In the genomic region with DNA sequence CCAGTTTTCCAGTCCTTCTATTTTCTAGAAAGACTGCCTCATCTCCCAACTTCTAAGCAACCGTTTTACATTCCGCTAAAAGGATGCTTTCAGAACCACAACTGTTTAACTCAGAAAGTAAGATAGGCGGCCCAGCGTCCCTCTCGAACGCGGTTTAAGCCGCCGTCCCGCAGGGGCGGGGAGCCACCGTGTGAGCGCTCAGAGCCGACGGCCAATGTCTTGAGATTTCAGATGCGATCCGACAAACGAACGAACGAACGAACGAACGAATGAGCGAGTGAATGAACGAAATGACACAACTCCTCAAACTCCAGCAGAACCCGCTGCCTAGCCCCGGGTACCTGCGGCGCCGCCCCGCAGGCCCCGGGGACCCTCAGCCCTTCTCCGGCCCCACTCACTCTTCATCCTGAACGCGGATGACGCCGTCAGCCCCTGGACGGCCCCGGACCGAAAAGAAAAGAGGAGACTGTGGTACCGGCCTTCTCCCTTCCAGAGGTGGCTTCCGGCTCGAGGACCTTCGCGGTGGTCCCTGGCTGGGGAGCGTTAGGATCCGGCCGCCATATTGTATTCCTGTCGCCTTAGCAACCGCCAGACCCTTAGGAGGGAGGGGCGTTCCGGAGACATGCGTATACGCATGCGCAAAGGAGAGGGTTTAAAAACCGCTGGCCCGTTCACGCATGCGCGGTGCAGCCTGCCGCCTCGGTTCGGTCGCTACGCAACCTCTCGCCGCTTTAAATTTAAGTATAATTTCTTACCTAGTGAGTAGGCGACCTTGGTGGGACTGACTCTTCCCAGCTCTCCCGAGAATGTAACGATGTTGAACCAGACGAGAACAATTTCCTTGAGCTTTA, we compare ENCODE assay signal across 8 mouse cellular contexts. TPM values are rescaled to one million over a fixed set of nuclear protein-coding genes. Genes with fewer than 3 reads are reported as not detected.
DNase-seq lines count a peak whose midpoint lies in the region; ATAC-seq and TF ChIP-seq lines count a peak whose summit lies in the region.

A gene (minus strand): TSS at position 592 of the 851 bp plus-strand sequence.

- peaks cover 18% of the 10 kb centered on the region for H3K4me1 ChIP-seq in heart, embryonic 12.5 days (replicated peaks)
- peaks cover 4% of the 10 kb centered on the region for H3K4me1 ChIP-seq in kidney, postnatal 0 days (replicated peaks; ENCODE audit: insufficient read depth, low read length)
- H3K4me1 ChIP-seq in liver, embryonic 11.5 days (replicated peaks; ENCODE audit: control insufficient read depth, insufficient read depth, low read length): no peaks in the 10 kb centered on the region
- peaks cover 4% of the 10 kb centered on the region; the same call in 1 of the 2 replicates for H3K4me1 ChIP-seq in stomach, embryonic 14.5 days (ENCODE audit: control insufficient read depth, insufficient read depth, low read length)

- H3K36me3 ChIP-seq in heart, embryonic 12.5 days: no peaks in the 10 kb centered on the region
- H3K36me3 ChIP-seq in kidney, postnatal 0 days (ENCODE audit: insufficient read depth, low read length): no peaks in the 10 kb centered on the region
- no peaks in the 10 kb centered on the region for H3K36me3 ChIP-seq in liver, embryonic 11.5 days (ENCODE audit: control insufficient read depth, insufficient read depth, low read length)
- H3K36me3 ChIP-seq in stomach, embryonic 14.5 days (ENCODE audit: control insufficient read depth, insufficient read depth, low read length): no peaks in the 10 kb centered on the region

- no peaks in the 10 kb centered on the region for H3K27me3 ChIP-seq in heart, embryonic 12.5 days (replicated peaks)
- H3K27me3 ChIP-seq in kidney, postnatal 0 days (ENCODE audit: insufficient read depth, low read length): no peaks in the 10 kb centered on the region
- H3K27me3 ChIP-seq in liver, embryonic 11.5 days (replicated peaks; ENCODE audit: control insufficient read depth, insufficient read depth, low read length): no peaks in the 10 kb centered on the region
- no peaks in the 10 kb centered on the region for H3K27me3 ChIP-seq in stomach, embryonic 14.5 days (ENCODE audit: control insufficient read depth, insufficient read depth, low read length)

- H3K9me3 ChIP-seq in heart, embryonic 12.5 days (replicated peaks): no peaks in the 10 kb centered on the region
- H3K9me3 ChIP-seq in kidney, postnatal 0 days (replicated peaks; ENCODE audit: low read length): no peaks in the 10 kb centered on the region
- no peaks in the 10 kb centered on the region for H3K9me3 ChIP-seq in liver, embryonic 11.5 days (ENCODE audit: control insufficient read depth, low read length)
- no peaks in the 10 kb centered on the region for H3K9me3 ChIP-seq in stomach, embryonic 14.5 days (ENCODE audit: control insufficient read depth, low read depth, low read length)

- H3K4me2 ChIP-seq in heart, embryonic 12.5 days: peak within 1 kb of the TSS; percentile 59
- peak within 1 kb of the TSS; percentile 67 for H3K4me2 ChIP-seq in kidney, postnatal 0 days (ENCODE audit: low read length)
- peak within 1 kb of the TSS; percentile 76 for H3K4me2 ChIP-seq in liver, embryonic 11.5 days
- peak within 1 kb of the TSS; percentile 73 for H3K4me2 ChIP-seq in stomach, embryonic 14.5 days (replicated peaks; ENCODE audit: low read depth, low read length)

- ATAC-seq in erythroblast, adult 5-6 weeks (replicated peaks; ENCODE audit: low FRiP score, poor library complexity, severe bottlenecking): peak; percentile 57
- peak; percentile 74 for ATAC-seq in heart, embryonic 12.5 days (ENCODE audit: insufficient number of reproducible peaks, low FRiP score)
- ATAC-seq in kidney, postnatal 0 days (replicated peaks; ENCODE audit: low FRiP score, low read depth): peak; percentile 62
- ATAC-seq in liver, embryonic 11.5 days (replicated peaks; ENCODE audit: low FRiP score): peak; percentile 46; the same call in 1 of the 2 replicates
- peak; percentile 67; the same call in 1 of the 2 replicates for ATAC-seq in stomach, embryonic 14.5 days (ENCODE audit: insufficient number of reproducible peaks, insufficient read depth, low FRiP score, low read depth)

- TF ChIP-seq CTCF in kidney, postnatal 0 days (IDR thresholded peaks at IDR 0.05; ENCODE audit: low read depth): no peak

- H3K4me3 ChIP-seq in heart, embryonic 12.5 days: peak within 1 kb of the TSS; percentile 58
- H3K4me3 ChIP-seq in kidney, postnatal 0 days (replicated peaks; ENCODE audit: low read depth, low read length): peak within 1 kb of the TSS; percentile 72
- peak within 1 kb of the TSS; percentile 77 for H3K4me3 ChIP-seq in liver, embryonic 11.5 days (ENCODE audit: low read depth, low read length)
- peak within 1 kb of the TSS; percentile 64 for H3K4me3 ChIP-seq in stomach, embryonic 14.5 days (ENCODE audit: low read depth, low read length)

- peak within 1 kb of the TSS; percentile 48 for H3K9ac ChIP-seq in heart, embryonic 12.5 days
- H3K9ac ChIP-seq in kidney, postnatal 0 days (ENCODE audit: low read depth, low read length): peak within 1 kb of the TSS; percentile 55
- H3K9ac ChIP-seq in liver, embryonic 11.5 days (ENCODE audit: low read depth, low read length): peak within 1 kb of the TSS; percentile 51; the same call in 1 of the 2 replicates
- H3K9ac ChIP-seq in stomach, embryonic 14.5 days (replicated peaks; ENCODE audit: low read depth, low read length): peak within 1 kb of the TSS; percentile 36; the same call in 1 of the 2 replicates

- under 1% methylated on average over 71 of the region's 71 CpGs for WGBS in heart, embryonic 12.5 days
- under 1% methylated on average over 68 of the region's 71 CpGs for whole genome bisulfite sequencing in kidney, postnatal 0 days
- under 1% methylated on average over 70 of the region's 71 CpGs for WGBS in liver, embryonic 11.5 days
- WGBS in stomach, embryonic 14.5 days: under 1% methylated on average over 71 of the region's 71 CpGs

- peak; percentile 97 for DNase-seq in B cell, adult 2 months
- DNase-seq in brain, adult 2 months (ENCODE audit: low read depth, low spot score): peak; percentile 96
- DNase-seq in kidney, postnatal 0 days (ENCODE audit: low spot score): peak; percentile 98
- DNase-seq in liver, embryonic 11.5 days (ENCODE audit: low spot score): peak; percentile 92
- DNase-seq in naive thymus-derived CD4-positive, alpha-beta T cell, adult 2 months (ENCODE audit: low read depth): peak; percentile 98

- no peak within 1 kb of the TSS for H3K27ac ChIP-seq in heart, embryonic 12.5 days (ENCODE audit: poor library complexity, severe bottlenecking)
- H3K27ac ChIP-seq in kidney, postnatal 0 days: no peak within 1 kb of the TSS
- no peak within 1 kb of the TSS for H3K27ac ChIP-seq in liver, embryonic 11.5 days (ENCODE audit: low read depth, low read length)
- peak within 1 kb of the TSS; percentile 44; the same call in 1 of the 2 replicates for H3K27ac ChIP-seq in stomach, embryonic 14.5 days (ENCODE audit: low read length)

RNA-seq across cellular contexts. Expression of the gene that starts here (rescaled TPM):
- total RNA-seq in erythroblast, adult 5-6 weeks (2015; ENCODE audit: low replicate concordance): not detected in 2 replicates
- 0.14 TPM in 1 of 2 replicates, not detected in the other for total RNA-seq in erythroblast, adult 5-6 weeks (2017; ENCODE audit: low replicate concordance)
- 2.9 and 4.0 TPM in 2 replicates for polyA plus RNA-seq in heart, embryonic 12.5 days (2016; fragmentation: Nextera tagmentation; extraction: Ambion mirVana)
- 8.9 and 9.6 TPM in 2 replicates for polyA plus RNA-seq in kidney, postnatal 0 days (2015; fragmentation: Nextera tagmentation; extraction: Ambion mirVana)
- polyA plus RNA-seq in liver, embryonic 11.5 days (2014; fragmentation: Nextera tagmentation; extraction: Ambion mirVana): 1.3 and 2.1 TPM in 2 replicates
- polyA plus RNA-seq in stomach, embryonic 14.5 days (2014; fragmentation: Nextera tagmentation; extraction: Ambion mirVana): 5.2 and 5.4 TPM in 2 replicates

Comparison
In these comparisons a context has a peak if more than half of its experiments do, and no peak if none do; other contexts are left out.
1. Peak in ATAC-seq in erythroblast, adult 5-6 weeks; RNA of the gene not detected or under 1 TPM.